Mouse (Mus musculus) lung, adult 2 months (tissue): ENCODE data around the gene Atp6v0d1. TPM values are rescaled to one million over a fixed set of nuclear protein-coding genes. Genes with fewer than 3 reads are reported as not detected.

Experiments used
- DNase-seq: peaks from one replicate; pipeline ENCODE4 v3.0.0; 2022
- H3K4me1 ChIP-seq: fragments of 200-500 bp; 2 replicates; pipeline ENCODE4 v1.6.1; 2011; ENCODE audit warnings: low read length; ENCODE audit not compliant: control insufficient read depth, insufficient read depth
- H3K4me3 ChIP-seq: fragments of 200-500 bp; replicated peaks from 2 replicates; pipeline ENCODE3; 2011; ENCODE audit warnings: low read depth, mild to moderate bottlenecking, control low read depth, low read length; ENCODE audit errors: extremely low read depth
- CTCF ChIP-seq: fragments of 200-500 bp; IDR thresholded peaks from 2 replicates; pipeline ENCODE4 v1.5.1; 2011; ENCODE audit warnings: mild to moderate bottlenecking, low read length, control low read depth; ENCODE audit not compliant: insufficient read depth
- POLR2A ChIP-seq: fragments of 200-500 bp; IDR thresholded peaks from 2 replicates; pipeline ENCODE4 v1.6.1; 2011; ENCODE audit warnings: low read depth, mild to moderate bottlenecking, control low read depth, low read length, borderline replicate concordance; ENCODE audit errors: extremely low read depth
- WGBS: fragments of 180-500 bp; shearing (Covaris S2); methylation state at CpG from one replicate; pipeline ENCODE4 v1.1.7; 2018; 5-methylcytosine and 5-hydroxymethylcytosine counted together
- polyA plus RNA-seq: library from polyadenylated mRNA; depleted of rRNA; stranded (reverse); fragments of >200 nt; gene quantifications from 2 replicates; pipeline ENCODE4 v1.2.3, GENCODE M21; 2012; rRNA removed

Atp6v0d1 gene
- polyA plus RNA-seq, result 101 and 121 TPM in 2 replicates

DNA sequence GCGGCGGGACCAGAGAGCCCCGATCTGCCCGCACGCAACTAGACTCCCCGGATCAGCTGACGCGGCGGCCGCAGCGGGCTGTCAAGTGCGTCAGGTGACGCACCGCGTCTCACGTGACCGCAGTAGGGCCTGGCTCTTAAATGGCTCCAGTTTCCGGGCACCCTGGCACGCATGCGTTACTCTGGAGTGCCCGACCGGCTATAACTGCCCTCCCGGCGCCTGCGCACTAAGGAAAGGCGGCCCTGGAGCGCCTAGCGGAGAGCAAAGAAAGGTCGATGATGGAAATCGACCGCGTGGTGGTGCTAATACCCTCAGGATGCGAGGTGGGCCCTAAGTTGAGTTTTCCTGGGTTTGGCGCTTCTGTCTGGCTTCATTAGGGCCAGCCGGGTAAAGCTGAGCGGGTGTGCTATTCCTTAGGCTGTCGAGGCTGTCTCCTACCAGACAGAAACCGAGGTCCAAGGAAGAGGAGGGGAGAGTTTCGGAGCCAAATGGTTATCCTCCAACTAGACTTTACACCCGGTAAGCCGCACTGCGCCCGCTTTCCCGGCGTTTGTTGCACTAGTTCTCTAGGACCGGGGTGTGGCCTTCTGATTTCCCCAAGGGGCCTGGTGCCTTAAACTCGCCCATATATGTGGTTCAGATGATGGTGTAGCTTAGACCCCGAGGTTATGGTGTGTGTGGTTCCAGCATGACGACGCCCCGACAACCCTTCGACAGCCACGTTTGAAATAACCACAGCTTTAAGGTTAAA is at the start of gene Atp6v0d1:
TSS of gene Atp6v0d1 (minus strand) at position 96 of the 751 bp plus-strand sequence.
- peaks cover 5% of the 10 kb centered on the region; the same call in 1 of the 2 replicates for H3K4me1 ChIP-seq
- under 1% methylated on average over 53 of the region's 53 CpGs for WGBS
- TF ChIP-seq CTCF, result peak; percentile 80
- peak; percentile 55 for TF ChIP-seq POLR2A

DNA sequence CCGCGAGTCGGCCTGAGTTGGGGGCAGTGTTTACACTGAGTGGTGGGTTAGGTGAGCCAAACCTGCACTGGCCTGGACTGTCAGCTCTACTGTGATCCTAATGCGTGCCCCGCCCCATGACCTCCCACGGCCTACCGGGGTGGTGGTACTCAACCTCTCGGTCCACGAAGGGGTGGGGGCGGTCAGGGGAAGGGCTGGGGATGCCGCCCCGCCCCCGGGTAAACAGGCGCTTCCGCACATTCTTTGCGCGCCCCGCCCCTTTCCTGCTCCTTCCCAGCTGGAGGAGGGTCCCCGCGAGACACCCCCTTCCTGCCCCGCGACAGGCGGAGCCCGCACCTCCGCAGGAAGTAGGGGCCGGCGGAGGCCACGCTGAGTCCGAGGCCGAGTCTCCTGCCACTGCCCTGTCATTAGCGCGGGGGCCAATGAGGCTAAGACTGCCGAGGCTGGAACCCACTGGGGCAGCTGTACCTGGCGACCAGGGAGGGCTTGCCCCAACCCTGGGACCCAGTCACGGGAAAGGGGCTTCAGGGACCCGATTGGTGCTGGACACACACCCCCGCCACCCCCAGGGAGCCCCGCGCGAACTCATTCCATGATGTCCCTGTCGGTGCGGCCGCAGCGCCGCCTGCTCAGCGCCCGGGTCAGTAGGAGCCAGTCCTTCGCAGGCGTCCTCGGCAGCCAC is 48.1 kb upstream of the Atp6v0d1 start:
- peak; percentile 67; the same call in 1 of the 2 replicates for TF ChIP-seq POLR2A
- no peak for TF ChIP-seq CTCF
- H3K4me3 ChIP-seq, result peak overlapping the region; percentile 71
- peaks cover 8% of the 10 kb centered on the region; the same call in 1 of the 2 replicates for H3K4me1 ChIP-seq
- WGBS, result 9% methylated on average over 50 of the region's 50 CpGs
- DNase-seq, result peak; percentile 77

More for the DNA sequence above, at the start of gene Atp6v0d1:
- H3K4me3 ChIP-seq, result peak within 1 kb of the TSS; percentile 77
- DNase-seq, result peak; percentile 96

DNA sequence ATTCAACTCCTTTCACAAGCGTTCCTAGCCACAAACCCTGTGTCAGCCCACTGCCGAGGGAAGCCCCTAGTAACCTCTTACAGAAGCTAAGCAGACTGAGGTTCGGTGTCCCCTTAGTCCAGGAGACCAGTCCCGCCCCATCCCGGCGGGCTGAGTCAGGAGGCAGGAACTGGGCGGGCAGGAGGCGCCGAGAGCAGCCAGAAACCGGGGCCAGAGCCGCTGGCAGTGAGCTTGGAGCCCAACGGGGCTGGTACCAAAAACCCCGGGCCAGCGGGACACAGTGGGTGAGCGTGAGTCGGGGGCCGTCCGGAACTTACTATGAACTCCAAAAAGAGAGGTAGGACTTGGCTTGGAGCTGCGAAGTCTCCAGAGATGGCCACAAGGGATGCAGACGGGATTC is 47.2 kb upstream of the Atp6v0d1 start:
- peak overlapping the region; percentile 71 for H3K4me3 ChIP-seq
- 2% methylated on average over 20 of the region's 20 CpGs for WGBS
- peaks cover 8% of the 10 kb centered on the region; the same call in 1 of the 2 replicates for H3K4me1 ChIP-seq
- TF ChIP-seq CTCF (no peak), POLR2A (peak; percentile 59; the same call in 1 of the 2 replicates)
- DNase-seq, result peak; percentile 57

DNA sequence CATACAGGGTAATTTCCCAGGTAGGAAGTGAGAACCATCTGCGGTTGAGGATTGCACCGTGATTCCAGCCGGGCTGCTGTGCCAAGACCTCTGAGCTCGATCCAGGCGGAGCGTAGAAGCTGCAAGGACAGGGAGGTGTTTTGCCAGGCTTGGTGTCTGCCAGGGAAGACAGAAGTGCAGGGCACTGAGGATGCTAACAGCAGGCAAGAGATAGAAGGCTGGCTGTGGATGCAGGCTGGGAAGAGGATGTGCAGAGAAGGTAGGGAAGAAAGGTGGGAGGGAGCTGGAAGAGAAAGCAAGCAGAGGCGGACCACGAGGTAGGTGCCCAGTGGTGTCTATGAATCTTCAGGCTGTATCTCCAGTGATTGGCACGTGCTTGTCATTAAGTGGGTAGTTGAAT is 46.0 kb upstream of the Atp6v0d1 start:
- Histone ChIP-seq H3K4me1 (peaks cover 11% of the 10 kb centered on the region; the same call in 1 of the 2 replicates), H3K4me3 (no peak overlapping the region)
- TF ChIP-seq POLR2A, result no peak
- TF ChIP-seq CTCF, result no peak
- 74% methylated on average over 9 of the region's 9 CpGs for WGBS
- no peak for DNase-seq

DNA sequence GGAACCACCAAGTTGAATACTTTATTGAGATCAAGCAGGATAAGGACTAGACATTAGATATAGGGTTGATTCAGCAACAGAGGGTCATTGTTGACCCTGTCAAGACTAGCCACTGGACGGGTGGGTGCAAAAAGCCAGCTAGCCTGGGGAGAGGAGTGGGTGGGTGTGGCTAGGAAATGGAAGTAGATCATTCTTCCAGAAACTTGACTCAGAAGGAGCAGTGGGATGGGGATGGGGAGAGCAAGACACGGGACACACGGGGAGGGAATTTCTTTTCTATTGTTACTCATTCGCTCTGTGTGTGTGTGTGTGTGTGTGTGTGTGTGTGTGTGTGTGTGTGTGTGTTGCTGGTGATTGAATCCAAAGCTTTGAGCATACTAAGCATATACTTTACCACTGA is 43.9 kb upstream of the Atp6v0d1 start:
- no peak for TF ChIP-seq POLR2A
- no peak for TF ChIP-seq CTCF
- no peak for DNase-seq
- Histone ChIP-seq H3K4me3 (no peak overlapping the region), H3K4me1 (peaks cover 11% of the 10 kb centered on the region; the same call in 1 of the 2 replicates)
- WGBS, result 39% methylated on average over 4 of the region's 4 CpGs

DNA sequence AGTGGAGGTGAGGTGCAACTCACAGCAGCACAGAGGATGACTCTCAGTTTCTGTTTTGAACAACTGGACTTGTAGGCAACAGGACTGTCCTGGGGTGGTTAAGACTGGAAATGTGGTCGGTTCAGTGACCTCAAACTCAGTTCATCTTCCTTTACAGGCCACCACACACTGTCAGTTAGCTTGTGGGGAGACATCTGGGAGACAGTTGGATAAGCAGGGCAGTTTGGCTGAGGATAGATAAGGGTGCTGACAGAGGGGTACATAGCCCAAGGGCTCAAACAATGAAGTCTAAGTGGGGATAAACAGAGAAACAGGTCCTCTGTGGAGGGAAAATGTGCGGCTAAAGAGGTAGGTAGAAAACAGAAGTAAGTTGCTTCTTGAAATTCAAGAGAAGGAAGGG is 43.5 kb upstream of the Atp6v0d1 start:
- Histone ChIP-seq H3K4me3 (no peak overlapping the region), H3K4me1 (peaks cover 14% of the 10 kb centered on the region)
- WGBS, result 39% methylated on average over 2 of the region's 2 CpGs

DNA sequence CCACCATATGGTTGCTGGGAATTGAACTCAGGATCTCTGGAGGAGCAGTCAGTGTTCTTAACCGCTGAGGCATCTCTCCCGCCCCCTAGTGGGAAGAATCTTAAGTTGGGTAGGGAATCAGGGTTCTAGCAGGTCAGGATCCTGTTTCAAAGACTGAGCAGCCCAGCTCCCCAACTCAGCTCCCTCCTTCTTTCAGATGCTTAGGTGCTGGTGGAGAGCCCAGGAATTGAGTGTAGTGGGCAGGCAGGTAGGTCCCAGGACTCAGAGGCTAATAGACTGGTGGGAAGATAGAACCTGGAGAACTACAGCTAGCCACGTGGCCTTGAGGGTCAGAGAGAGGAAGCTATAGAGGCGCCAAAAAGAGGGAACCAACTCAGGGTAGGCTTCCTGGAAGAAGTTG is 41.8 kb upstream of the Atp6v0d1 start:
- Histone ChIP-seq H3K4me1 (peaks cover 14% of the 10 kb centered on the region), H3K4me3 (no peak overlapping the region)
- WGBS, result 10% methylated on average over 4 of the region's 4 CpGs
- no peak for DNase-seq
- TF ChIP-seq POLR2A, result no peak
- peak; percentile 16; the same call in 1 of the 2 replicates for TF ChIP-seq CTCF

More for the DNA sequence above, 43.5 kb upstream of the Atp6v0d1 start:
- TF ChIP-seq CTCF, result no peak
- TF ChIP-seq POLR2A, result no peak
- no peak for DNase-seq

DNA sequence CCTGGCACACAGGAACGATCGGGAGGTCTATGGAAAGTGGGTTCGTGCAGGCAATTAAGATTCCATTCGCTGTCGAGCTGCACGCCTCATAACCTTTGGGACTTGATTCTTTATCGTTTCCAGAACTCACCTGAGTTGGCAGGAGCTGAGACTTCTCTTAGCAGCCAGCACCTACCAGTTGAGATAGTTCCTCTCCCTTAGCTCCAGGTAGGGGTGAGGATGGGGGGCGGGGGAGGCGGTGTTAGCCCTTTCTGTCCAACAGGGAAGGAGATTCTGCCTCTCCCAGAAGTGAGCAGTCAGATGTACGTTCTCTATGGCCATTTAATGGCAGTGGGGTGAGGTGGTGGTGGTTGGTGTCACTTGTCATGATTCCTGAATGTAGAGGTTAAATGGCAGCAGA is 41.2 kb upstream of the Atp6v0d1 start:
- peak overlapping the region; percentile 85 for H3K4me3 ChIP-seq
- no peak for DNase-seq
- TF ChIP-seq CTCF, result no peak
- no peak for TF ChIP-seq POLR2A
- H3K4me1 ChIP-seq, result peaks cover 14% of the 10 kb centered on the region
- WGBS, result 7% methylated on average over 10 of the region's 10 CpGs

DNA sequence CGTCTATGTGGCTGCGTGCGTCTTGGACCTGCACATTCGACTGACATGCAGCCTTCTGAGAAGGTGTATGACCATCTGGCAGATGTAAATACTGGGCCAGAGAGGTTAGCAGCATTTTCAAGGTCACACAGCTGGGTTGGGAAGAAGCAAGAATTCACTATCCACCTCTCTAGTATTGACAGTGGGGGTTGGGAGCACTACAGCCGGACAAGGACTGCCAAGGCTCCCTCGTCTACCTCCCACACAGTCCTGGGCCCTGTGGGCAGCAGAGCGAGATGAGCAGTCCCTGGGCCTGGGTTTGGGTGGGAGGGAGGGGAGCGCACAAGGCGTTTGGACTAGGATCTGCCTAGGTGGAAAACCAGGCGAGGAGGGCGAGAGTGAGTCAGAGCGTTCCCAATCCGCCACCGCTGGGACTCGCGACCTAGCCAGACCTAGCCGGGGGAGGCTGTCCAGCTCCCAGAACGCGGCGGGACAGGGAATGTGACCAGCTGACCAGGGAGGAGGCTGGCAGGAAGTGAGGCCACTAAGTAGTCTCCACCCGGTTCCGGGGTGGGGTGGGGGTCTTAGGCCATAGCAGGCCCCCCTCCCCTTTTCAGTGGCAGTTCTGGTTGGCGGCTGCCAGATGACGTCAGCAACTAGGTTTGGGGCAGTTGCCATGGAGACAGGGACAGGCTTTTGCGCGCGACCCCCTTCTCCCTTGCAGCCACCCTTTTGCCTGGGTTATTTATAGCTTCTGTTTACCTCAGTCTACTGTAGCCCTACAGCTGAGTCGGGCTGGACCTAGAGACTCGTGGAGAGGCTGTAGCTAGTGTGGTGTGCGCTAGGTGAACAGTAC is 40.6 kb upstream of the Atp6v0d1 start:
- peak; percentile 83 for DNase-seq
- TF ChIP-seq CTCF (no peak), POLR2A (peak; percentile 99)
- peak overlapping the region; percentile 85 for H3K4me3 ChIP-seq
- 1% methylated on average over 30 of the region's 30 CpGs for WGBS
- peaks cover 12% of the 10 kb centered on the region for H3K4me1 ChIP-seq
